Mouse (Mus musculus): ENCODE results near the gene Fam185a. TPM values are rescaled to one million over a fixed set of nuclear protein-coding genes. Genes with fewer than 3 reads are reported as not detected.

Gene Fam185a
- polyA plus RNA-seq, 1 experiment from 2014 or later = 6.0 TPM

DNA sequence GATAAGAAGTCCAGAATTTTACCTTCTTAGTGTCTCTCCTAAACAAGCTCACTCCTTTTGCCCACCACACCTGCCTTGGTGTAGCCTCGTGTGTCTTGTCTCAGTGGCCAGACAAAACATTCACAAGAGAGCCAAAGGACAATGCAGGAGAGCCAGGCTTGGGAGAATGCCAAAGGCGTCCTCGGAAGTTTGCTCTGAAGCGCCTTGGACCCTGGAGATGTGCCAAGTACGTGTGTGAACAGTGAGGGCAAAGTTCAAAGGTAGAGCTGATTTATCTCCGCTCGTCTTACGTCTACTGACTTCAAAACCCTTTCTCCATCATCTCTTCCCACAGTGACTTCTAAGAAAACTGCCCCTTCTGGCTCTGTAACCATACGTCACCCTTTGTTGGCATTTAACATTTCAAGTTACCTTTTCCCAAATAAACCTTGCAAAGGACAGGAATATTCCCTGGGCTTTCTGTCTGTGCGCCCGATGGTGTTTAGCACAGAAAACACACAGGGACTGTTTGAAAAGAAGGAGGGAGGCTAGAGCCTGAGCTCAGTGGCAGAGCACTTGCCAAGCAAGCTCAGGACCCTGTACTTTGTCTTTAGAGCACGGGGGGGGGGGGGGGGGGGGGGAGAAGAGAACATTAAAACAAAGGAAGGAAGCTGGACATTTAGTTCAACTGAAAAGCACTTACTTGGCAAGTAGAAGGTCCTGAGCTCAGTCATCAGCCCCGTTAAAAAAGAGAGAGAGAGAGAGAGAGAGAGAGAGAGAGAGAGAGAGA, 33.0 kb upstream of the Fam185a start:
- no peaks in the 10 kb centered on the region for H3K36me3 ChIP-seq (replicated peaks)
- H3K4me3 ChIP-seq = no peak overlapping the region
- DNase-seq (ENCODE audit: low spot score) = no peak
- 67% methylated on average over 13 of the region's 13 CpGs for WGBS
- no peak overlapping the region for H3K27ac ChIP-seq (replicated peaks)
- H3K9me3 ChIP-seq = no peaks in the 10 kb centered on the region
- H3K4me1 ChIP-seq = peaks cover 10% of the 10 kb centered on the region
- H3K27me3 ChIP-seq (replicated peaks; ENCODE audit: low read depth, poor library complexity, severe bottlenecking) = no peaks in the 10 kb centered on the region

DNA sequence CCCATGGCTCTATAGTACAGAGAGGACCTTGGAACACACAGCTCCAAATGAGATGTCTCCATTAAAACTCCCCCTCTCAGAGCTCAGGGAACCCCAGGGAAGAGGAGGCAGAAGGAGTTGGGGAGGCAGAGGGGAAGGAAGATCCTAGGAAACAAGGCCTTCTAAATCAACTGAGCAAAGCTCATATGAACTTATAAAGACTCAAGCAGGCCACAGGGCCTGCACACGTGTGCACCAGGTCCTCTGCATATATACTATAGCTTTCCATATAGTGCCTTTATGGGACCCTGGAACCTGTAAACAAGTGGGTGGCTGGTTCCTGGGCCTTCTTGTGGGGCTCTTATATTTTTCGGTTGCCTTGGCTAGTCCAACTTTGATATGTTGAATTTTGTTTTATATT, 30.2 kb upstream of the Fam185a start:
- H3K27ac ChIP-seq (replicated peaks) = no peak overlapping the region
- H3K9me3 ChIP-seq = no peaks in the 10 kb centered on the region
- DNase-seq (ENCODE audit: low spot score) = no peak
- no peaks in the 10 kb centered on the region for H3K36me3 ChIP-seq (replicated peaks)
- peaks cover 10% of the 10 kb centered on the region for H3K4me1 ChIP-seq
- 81% methylated on average over 2 of the region's 2 CpGs for WGBS
- H3K4me3 ChIP-seq = no peak overlapping the region
- no peaks in the 10 kb centered on the region for H3K27me3 ChIP-seq (replicated peaks; ENCODE audit: low read depth, poor library complexity, severe bottlenecking)

DNA sequence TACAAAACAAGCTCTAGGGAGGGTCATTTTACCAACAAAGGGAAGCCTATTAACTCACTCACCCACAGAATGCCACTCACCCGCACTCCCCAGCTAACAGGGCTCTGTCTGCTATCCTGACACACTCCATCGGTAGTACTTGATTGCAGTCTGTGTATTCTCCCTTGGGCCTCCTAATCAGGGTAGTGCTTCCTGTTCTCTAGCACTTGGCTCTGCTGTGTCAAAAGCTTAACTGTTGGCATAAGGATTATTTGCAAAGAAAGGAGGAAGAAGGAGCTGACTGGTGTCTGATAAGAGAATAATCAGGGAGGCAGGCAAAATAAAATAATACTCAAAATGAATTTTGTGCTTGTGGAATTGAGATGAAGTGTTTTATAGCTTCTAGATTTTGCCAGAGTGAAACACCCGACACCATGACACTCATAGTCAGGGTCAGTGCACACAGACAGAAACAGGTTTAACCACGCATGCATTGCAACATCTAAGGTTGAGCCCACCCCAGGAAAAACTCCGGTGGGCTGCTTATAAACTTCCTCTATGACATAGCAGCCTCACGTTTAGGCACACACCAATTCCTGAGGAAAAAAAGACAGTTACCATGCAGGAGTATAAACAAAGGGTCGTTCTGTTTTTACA, 29.4 kb upstream of the Fam185a start:
- 52% methylated on average over 7 of the region's 7 CpGs for WGBS
- Histone ChIP-seq H3K27me3 (replicated peaks; ENCODE audit: low read depth, poor library complexity, severe bottlenecking) (no peaks in the 10 kb centered on the region), H3K36me3 (replicated peaks) (no peaks in the 10 kb centered on the region), H3K4me3 (no peak overlapping the region), H3K27ac (replicated peaks) (no peak overlapping the region; the same call in 1 of the 2 replicates), H3K9me3 (no peaks in the 10 kb centered on the region), H3K4me1 (peaks cover 10% of the 10 kb centered on the region)
- no peak for DNase-seq (ENCODE audit: low spot score)

DNA sequence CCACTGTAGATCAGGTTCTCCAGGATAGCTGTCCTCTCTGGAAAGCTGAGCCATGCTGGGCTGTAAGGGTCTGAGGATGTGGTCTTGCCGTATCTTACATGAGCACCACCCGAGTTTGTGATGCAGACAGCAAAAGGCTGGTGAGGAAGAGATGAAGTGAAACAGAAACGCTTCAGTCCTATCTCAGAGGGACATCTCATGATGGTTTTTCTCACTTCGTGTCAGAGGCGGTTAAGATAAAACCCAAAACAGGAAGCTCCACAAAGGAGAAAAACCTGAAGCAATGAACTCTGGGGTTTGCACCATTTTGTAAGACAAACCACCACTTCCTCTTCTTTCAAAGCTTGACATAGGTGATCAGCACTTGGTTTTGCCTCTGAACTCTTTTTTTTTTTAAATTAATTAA, 13.5 kb upstream of the Fam185a start:
- H3K36me3 ChIP-seq (replicated peaks) = no peaks in the 10 kb centered on the region
- H3K27ac ChIP-seq (replicated peaks) = no peak overlapping the region
- H3K9me3 ChIP-seq = peaks cover 3% of the 10 kb centered on the region; the same call in 1 of the 2 replicates
- no peaks in the 10 kb centered on the region for H3K27me3 ChIP-seq (replicated peaks; ENCODE audit: low read depth, poor library complexity, severe bottlenecking)
- 87% methylated on average over 5 of the region's 5 CpGs for WGBS
- no peak overlapping the region for H3K4me3 ChIP-seq
- no peak for DNase-seq (ENCODE audit: low spot score)
- H3K4me1 ChIP-seq = no peaks in the 10 kb centered on the region

DNA sequence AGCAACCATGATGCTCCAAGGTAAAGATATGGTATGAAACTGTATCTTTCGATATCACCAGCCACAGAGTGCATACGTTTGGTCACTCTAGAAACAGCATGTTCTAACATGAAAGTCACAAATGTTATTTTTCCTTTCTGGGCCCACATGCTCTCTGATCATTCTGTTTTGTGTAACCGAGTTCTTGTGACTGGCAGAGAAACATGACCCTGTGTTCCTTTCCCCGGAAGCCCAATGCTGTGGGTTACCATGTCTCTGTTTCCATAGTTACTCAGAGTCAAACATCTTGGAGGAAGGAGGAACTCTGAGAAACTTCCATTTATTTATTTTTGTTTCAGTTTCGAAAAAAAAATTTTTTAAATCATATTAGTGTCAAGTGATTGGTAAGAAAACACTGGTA, 12.7 kb upstream of the Fam185a start:
- H3K4me3 ChIP-seq = no peak overlapping the region
- H3K9me3 ChIP-seq = peaks cover 3% of the 10 kb centered on the region; the same call in 1 of the 2 replicates
- WGBS = 72% methylated on average over 5 of the region's 5 CpGs
- H3K36me3 ChIP-seq (replicated peaks) = no peaks in the 10 kb centered on the region
- H3K4me1 ChIP-seq = no peaks in the 10 kb centered on the region
- no peak for DNase-seq (ENCODE audit: low spot score)
- H3K27ac ChIP-seq (replicated peaks) = no peak overlapping the region
- no peaks in the 10 kb centered on the region for H3K27me3 ChIP-seq (replicated peaks; ENCODE audit: low read depth, poor library complexity, severe bottlenecking)

DNA sequence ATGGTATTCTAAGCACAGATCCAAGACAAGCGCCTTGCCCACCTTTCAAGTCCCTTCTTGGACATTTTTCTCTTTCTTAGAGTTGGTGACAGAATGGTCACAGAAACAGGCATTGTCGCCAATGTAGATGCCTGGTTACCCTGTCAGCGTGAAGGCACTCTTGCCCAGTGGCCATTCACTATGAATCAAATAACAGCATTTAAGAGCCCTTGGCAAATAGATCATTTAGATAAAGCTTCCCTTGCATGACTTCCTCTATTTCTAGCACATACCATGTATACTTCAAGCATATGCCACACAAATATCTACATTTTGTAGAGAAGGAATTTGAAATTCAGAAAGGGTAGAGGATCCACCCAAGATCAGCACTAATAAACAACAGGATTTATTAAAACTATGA, 11.4 kb upstream of the Fam185a start:
- Histone ChIP-seq H3K27me3 (replicated peaks; ENCODE audit: low read depth, poor library complexity, severe bottlenecking) (no peaks in the 10 kb centered on the region), H3K27ac (replicated peaks) (no peak overlapping the region), H3K36me3 (replicated peaks) (no peaks in the 10 kb centered on the region), H3K4me1 (no peaks in the 10 kb centered on the region), H3K4me3 (no peak overlapping the region), H3K9me3 (peaks cover 3% of the 10 kb centered on the region; the same call in 1 of the 2 replicates)
- DNase-seq (ENCODE audit: low spot score) = no peak
- WGBS = 89% methylated on average over 3 of the region's 3 CpGs

DNA sequence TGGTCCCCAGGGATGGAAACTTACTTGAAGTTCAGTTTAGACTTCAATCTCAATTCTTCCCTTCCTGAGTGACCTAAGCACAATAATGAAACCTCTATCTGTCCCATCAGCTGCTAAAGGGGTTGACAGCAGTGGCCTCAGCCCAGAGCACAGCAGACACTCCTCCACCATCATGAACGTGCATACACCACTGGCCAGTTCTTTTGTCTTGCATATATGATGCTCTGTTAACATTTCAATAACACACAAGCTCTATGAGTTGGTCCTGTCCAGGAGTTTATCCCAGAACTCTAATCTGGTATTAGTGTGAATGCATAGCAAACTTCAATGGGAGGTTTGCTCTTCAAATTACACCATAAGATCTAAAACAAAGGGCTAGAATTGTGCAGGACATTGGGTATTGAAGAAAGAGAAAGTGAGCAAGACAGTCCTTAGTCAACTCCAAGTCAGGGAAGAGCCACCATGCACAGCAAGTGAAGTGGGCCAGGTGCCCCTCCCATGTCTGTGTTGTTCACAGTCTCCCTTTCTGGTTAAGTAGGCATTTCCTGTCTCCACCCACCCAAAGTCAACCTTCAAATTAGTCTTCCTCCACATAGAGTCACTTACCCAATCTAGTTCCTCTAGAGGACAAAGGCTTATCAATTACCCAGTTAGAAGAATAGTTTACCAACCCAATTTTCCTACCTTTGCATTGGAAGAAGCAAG, 10.5 kb upstream of the Fam185a start:
- no peak for DNase-seq (ENCODE audit: low spot score)
- H3K27ac ChIP-seq (replicated peaks) = no peak overlapping the region
- H3K4me3 ChIP-seq = no peak overlapping the region
- WGBS = 54% methylated on average over 1 of the region's 1 CpGs
- H3K4me1 ChIP-seq = no peaks in the 10 kb centered on the region
- no peaks in the 10 kb centered on the region for H3K27me3 ChIP-seq (replicated peaks; ENCODE audit: low read depth, poor library complexity, severe bottlenecking)
- peaks cover 3% of the 10 kb centered on the region; the same call in 1 of the 2 replicates for H3K9me3 ChIP-seq
- no peaks in the 10 kb centered on the region for H3K36me3 ChIP-seq (replicated peaks)

DNA sequence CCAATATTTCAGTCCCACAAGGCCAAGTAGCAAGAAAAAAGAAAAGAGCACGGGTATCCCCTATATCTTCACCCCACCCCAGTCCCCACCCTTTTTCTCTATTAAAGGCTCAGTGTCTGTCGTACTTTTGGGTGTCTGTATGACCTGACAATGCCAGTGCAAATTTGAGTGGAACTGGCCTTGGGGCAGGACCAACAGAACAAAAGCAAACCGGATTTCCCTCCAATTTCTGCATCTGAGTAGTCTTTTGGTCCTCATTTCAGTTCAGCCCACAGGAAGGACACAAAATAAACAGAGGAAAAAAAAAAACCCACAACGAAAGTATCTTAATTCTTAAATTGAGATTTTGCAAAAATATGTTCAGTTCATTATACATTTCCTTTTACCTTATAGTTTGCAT, 6.1 kb upstream of the Fam185a start:
- no peak overlapping the region for H3K27ac ChIP-seq (replicated peaks)
- WGBS = 71% methylated on average over 4 of the region's 4 CpGs
- no peaks in the 10 kb centered on the region for H3K9me3 ChIP-seq
- H3K36me3 ChIP-seq (replicated peaks) = no peaks in the 10 kb centered on the region
- no peak for DNase-seq (ENCODE audit: low spot score)
- no peak overlapping the region for H3K4me3 ChIP-seq
- no peaks in the 10 kb centered on the region for H3K4me1 ChIP-seq
- no peaks in the 10 kb centered on the region for H3K27me3 ChIP-seq (replicated peaks; ENCODE audit: low read depth, poor library complexity, severe bottlenecking)

DNA sequence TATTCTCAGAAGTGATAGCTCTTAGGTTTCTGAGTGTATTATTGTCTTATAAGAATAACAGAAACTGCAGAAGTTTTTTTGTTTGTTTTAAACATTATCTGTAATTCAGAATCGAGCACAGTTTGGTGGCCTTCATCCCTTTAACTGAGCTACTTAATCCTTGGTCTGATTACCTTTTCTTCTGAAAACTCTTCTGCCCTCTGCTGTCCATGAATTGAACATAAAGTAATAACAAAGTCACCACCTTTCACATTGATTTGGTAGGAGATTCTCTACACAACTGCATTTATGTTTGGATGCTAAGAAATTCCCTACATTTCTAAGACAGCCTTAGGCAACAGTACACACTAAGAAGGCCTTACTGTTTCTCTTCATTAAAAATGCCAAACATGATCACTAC, 4.1 kb upstream of the Fam185a start:
- no peak for DNase-seq (ENCODE audit: low spot score)
- Histone ChIP-seq H3K9me3 (no peaks in the 10 kb centered on the region), H3K4me3 (no peak overlapping the region), H3K27me3 (replicated peaks; ENCODE audit: low read depth, poor library complexity, severe bottlenecking) (no peaks in the 10 kb centered on the region), H3K4me1 (peaks cover 7% of the 10 kb centered on the region), H3K36me3 (replicated peaks) (no peaks in the 10 kb centered on the region), H3K27ac (replicated peaks) (no peak overlapping the region)
- 47% methylated on average over 1 of the region's 1 CpGs for WGBS

DNA sequence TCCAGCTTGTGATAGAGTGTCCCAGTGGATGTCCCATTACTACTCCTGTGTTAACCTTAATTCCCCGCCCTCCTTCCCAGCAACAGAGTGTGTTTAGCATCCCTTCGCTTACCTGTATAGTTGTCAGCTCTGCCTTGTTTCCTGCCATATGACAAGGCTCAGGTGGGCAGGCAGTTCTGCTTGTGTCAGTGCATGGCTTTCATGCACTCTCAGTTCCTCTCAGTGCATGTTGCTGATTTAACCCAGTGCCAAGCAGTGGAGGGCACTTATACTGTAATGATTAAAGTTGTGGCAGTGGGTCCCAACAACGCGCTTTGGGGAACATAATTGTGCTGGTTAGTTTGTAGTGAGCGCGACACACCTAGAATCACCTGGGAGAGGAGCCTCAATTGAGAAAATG, 1.9 kb downstream of the Fam185a start:
- no peak for DNase-seq (ENCODE audit: low spot score)
- Histone ChIP-seq H3K4me1 (peaks cover 20% of the 10 kb centered on the region), H3K4me3 (peak overlapping the region; percentile 95), H3K36me3 (replicated peaks) (no peaks in the 10 kb centered on the region), H3K27me3 (replicated peaks; ENCODE audit: low read depth, poor library complexity, severe bottlenecking) (no peaks in the 10 kb centered on the region), H3K27ac (replicated peaks) (no peak overlapping the region), H3K9me3 (no peaks in the 10 kb centered on the region)
- 92% methylated on average over 6 of the region's 6 CpGs for WGBS

DNA sequence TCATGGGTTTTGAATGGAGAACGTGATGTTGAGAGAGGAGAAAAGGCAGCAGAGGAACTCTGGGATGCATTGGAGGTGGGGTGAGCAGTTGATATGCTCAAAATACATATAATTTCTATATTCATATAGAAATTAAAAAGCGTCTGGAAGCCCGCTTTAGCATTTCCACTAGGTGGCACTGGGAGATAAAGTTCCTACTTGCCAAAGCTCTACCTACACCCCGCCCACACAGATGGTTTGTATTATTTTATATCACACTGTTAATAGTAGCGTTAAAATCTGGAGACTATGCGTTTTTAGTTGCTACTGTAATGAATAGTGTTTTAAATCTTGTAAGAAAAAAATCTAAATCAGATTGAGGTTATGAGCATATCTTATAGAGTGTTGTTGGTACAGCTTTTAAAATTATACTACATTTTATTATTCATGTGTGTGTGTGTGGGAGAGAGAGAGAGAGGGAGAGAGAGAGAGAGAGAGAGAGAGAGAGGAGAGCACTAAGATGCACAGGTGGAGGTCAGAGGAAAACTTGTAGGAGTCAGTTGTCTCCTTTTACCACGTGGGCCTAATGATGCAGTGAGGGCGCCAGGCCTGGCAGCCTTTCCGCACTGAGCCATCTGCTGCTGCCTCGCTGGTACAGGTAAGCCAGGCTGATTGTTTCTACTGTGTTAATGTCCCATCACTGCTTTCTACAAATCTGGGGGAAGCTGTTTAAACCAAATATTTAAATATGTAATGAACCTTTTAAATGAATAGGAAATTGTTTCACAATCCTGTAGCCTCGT, 9.6 kb downstream of the Fam185a start:
- Histone ChIP-seq H3K27me3 (replicated peaks; ENCODE audit: low read depth, poor library complexity, severe bottlenecking) (no peaks in the 10 kb centered on the region), H3K36me3 (replicated peaks) (no peaks in the 10 kb centered on the region), H3K4me1 (no peaks in the 10 kb centered on the region), H3K9me3 (no peaks in the 10 kb centered on the region), H3K27ac (replicated peaks) (no peak overlapping the region), H3K4me3 (no peak overlapping the region)
- DNase-seq (ENCODE audit: low spot score) = no peak
- WGBS = 80% methylated on average over 11 of the region's 11 CpGs

DNA sequence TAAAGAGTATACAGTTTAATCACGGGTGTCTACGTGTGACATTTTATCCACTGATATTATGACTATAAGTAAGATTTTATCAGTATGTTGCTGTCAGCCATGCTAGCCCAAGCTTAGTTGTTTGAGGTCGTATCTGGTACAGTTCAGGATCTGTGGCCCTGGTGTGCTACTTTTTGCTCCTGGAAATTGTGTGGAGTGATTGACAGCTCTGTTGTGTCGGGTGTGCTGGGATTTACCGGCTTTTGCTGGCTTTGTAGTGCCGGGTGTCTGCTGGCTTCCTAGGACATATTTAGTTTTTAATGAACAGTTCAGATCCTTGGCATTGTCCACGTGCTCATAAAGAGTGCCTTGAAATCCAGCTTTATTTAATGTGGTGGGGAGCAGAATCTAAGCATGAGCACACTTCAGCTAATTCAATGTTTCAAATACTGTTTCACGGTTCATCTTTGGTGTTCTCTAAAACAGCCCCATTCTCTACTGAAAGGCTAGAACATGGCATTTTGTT, 11.8 kb downstream of the Fam185a start:
- DNase-seq (ENCODE audit: low spot score) = no peak
- H3K36me3 ChIP-seq (replicated peaks) = no peaks in the 10 kb centered on the region
- 70% methylated on average over 8 of the region's 8 CpGs for WGBS

More for the DNA sequence above, 11.8 kb downstream of the Fam185a start:
- Histone ChIP-seq H3K4me3 (no peak overlapping the region), H3K27me3 (replicated peaks; ENCODE audit: low read depth, poor library complexity, severe bottlenecking) (no peaks in the 10 kb centered on the region), H3K4me1 (no peaks in the 10 kb centered on the region), H3K9me3 (no peaks in the 10 kb centered on the region), H3K27ac (replicated peaks) (no peak overlapping the region)
